Mouse (Mus musculus): ENCODE results near the gene Gnaq.

Gene Gnaq

DNA sequence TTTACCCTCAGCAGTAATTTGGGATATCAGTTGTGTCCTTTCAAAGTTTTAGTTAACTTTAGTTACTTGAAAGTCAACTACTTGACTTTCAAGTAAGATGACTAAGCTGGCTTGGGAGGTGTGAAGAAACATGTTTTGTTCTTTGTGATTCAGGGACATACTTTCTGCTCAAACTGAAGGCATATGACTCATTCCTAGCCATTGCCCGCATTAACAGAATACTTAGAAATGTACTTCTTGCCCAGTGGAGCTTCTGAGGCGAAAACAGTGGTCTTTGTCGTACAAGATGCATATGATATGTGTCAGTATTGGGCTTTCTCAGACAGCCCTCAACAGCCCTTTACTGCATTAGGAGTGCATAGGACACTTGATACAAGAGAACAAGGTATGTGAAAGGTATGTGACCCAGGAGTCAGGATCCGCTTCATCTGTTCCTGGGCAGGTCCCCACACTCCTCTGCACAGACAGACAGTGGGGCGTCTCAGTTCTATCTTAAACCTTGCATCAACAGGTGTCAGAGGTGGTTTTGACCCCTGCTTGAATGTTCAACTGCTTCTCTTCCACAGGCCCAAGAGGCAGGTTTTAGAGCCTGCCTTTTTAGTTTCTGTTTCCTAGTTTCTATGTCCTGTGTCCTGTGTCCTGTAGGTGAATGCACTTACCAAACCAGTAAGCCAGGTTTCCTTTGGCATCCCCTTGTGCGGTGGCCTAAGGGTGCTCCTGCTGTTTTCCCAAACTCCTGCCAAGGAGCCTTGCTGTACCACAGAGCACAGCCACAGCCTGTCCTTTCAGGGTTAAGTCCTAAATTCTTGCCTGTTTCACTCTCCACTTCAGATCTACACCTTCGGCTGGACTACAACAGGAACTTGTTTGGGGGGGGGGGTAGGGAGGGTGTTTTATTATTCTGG lies 72.4 kb downstream of the Gnaq start:
- DNase-seq = peak; percentile 56

GRCm38 (mm10) chr19:16209616-16210015 lies 77.0 kb downstream of the Gnaq start:
- DNase-seq = no peak

- DNase-seq = peak; percentile 87
Measured at GRCm38 (mm10) chr19:16214946-16215345, 82.3 kb downstream of the Gnaq start.

- DNase-seq = no peak
Measured at GRCm38 (mm10) chr19:16215430-16216016, 82.9 kb downstream of the Gnaq start.

- DNase-seq = no peak
Measured at GRCm38 (mm10) chr19:16219978-16220377, 87.3 kb downstream of the Gnaq start.

- no peak for DNase-seq
Measured at GRCm38 (mm10) chr19:16222526-16222925, 89.9 kb downstream of the Gnaq start.

DNA sequence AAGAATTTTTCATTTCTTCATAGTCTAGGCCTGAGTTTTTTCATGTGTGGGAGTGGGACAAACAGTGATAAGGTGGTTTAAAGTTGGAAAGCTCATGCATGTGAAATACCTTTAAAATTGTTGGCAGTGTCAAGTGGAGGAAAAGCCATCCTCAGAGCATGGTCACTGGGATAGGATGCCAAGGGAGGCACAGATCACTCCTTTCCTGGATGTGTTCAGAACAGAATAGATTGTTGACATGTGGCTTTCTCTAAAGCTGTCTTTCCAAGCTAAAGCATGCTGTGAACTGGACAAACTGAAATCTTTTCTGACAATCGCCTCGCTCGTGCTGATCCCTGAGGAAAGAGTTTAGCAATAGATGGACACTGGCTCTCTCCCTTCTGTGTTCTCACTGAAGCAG lies 90.5 kb downstream of the Gnaq start:
- DNase-seq = no peak

GRCm38 (mm10) chr19:16224831-16225230 lies 92.2 kb downstream of the Gnaq start:
- DNase-seq = no peak

DNA sequence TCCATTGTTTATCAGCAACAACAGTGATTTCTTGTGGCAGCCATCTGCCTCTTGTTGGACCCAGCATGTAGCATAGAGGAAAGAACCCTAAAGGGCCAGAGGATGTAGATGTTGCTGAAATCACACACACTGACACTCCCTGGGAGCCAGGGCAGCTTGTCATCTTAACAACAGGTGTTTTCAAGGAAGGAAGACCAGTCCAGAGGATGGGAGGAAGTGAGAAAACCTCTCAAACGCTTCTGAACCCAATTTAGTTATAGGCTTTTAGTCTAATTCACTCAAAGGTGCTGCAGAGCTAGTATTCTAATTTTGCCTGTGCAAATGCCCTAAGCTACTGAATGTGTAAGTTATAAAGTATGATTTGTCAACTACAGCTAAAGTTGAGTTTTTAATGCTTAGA lies 99.0 kb downstream of the Gnaq start:
- no peak for DNase-seq

DNA sequence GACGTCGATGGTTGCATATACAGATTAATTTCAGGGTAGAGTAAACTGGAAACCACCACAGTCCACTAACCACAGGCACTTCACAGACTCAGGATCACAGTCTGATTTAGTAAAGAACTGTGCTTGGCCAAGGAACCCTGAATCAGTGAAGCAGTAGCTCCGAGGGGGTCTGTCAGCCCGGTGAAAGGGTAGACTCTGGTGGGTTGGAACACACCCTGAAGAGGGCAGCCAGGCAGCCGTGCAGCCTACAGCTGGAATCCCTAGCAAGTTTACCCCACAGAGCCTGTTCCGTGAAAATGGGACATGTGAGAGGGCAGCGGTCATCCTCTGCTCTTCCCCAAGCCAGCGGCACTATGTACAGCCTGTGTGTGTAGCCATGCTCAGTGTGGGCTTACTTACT lies 103.0 kb downstream of the Gnaq start:
- no peak for DNase-seq

DNA sequence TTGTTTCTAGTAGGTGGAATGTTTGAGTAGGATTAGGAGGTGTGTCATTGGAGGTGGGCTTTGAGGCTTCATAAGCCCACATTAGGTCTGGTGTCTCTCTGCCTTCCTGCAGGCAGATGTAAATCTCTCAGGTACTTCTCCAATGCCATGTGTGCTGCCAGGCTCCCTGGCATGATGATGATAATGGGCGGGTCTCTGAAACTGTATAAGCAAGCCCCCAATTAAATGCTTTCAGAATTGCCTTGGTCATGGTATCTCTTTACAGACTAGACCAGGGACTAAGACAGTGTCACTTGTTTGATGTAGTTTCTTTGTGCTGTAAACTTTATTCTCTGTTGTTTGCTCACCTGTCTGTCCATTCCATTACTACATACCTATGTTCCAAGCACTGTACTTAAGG lies 104.4 kb downstream of the Gnaq start:
- no peak for DNase-seq

DNA sequence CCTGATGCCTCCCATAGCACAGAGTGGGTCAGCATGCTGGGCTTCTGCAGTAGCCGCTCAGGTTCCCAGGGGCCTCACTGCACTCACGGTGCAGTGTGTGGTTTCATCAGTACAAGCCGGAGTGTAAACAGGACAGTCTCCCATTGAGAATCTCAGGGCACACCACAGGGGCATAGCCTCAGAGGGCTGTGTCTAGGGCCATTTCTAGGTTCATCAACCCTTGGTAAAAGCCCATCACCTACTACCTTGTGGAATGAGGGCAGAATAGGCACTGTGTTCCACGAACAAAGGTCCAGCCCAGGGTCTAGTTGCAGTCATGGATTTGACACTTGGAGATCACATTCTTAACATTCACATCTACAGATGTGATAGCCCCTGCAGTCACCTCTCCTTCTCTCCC lies 105.4 kb downstream of the Gnaq start:
- no peak for DNase-seq

DNA sequence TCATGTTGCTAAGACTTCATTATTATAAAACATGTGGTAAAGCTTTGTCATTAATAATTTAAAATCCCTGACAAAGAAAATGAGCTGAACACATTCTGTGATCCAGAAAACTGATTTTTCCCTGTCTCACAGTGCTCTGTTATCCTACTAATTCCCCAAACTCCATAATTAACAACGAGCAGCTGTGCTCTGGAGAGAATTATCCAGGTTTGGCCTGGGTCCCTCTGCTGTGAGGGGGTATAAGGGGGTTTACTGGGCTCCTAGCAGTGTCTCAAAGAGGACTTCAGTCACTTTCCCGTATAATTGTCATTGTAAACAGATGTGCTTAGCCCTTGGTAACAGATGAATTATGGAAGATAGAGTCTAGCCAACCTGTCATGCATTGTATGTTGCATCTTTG lies 105.9 kb downstream of the Gnaq start:
- DNase-seq = no peak

DNA sequence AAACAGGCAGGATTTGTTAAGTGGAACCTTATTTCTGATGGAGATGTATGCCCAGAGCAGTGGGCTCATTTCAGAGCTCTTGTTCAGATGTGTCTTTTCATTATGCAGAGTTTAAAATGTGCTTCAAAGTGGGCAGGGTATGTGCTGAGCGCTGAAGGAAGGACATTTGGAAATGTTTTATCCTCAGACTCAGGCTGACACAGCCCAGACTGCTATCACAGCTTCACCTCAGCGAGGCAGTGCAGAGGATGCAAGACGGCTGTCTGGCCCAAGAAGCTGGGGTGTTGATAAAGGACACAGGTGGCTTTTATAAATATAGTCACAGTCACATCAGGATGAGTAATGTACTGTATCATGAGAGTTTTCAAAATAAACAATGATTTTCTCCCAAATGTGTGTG lies 110.1 kb downstream of the Gnaq start:
- DNase-seq = no peak

GRCm38 (mm10) chr19:16249025-16249424 lies 116.4 kb downstream of the Gnaq start:
- DNase-seq = no peak

- no peak for DNase-seq
Measured at GRCm38 (mm10) chr19:16250921-16251320, 118.3 kb downstream of the Gnaq start.

DNA sequence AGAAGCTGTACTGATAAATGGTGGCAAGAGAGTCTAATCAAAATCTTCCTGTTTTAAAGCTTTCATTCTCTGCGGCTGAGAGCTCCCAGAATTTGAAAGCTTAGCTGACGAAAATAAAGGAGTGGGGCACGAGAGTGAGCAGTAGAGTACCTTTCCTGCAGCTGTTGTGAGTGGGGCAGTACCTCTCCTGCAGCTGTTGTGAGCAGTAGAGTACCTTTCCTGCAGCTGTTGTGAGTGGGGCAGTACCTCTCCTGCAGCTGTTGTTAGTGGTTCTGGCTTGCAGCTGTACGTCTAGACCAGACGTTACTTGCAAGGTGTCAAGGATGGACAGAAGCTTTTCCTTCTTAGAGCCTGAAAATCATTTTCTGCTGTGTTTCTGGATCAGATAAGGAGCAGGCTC lies 119.2 kb downstream of the Gnaq start:
- no peak for DNase-seq

DNA sequence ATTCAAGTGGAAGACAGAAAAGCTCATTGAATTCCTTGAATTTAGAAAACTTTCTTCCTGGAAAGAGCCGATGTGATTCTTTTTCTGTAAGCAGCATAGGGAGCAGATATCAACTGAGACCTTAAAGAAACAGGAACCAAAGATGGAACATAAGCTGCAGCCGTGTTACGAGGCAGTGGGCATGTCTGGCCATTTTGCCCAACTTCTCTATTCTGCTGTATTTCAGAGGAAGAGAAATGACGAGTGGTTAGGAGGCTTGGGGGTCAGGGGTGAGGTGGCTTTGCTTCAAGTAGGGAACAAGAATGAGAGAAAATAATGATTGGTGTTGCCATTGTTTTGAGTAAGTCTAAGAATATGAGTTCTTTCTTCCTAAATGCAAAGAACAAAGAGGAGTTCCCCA lies 120.1 kb downstream of the Gnaq start:
- DNase-seq = no peak

DNA sequence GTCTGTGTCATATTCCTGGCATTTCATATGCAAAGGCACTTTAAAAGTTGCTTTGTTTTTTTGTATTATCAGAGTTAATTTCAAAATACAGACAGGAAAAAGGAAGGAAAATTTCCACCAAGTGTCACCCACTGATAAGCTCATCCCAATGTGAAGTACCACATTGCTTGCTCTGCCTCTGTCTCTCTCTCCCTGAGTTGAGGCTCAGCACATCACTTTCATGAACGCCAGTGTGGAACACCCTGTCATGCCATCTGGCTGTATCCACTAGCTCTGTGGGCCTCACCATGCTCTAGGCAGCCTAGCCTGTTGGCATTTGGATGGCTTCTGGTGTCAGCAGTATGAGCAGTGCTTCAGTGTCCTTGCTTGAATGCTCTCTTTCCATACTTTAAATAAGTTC lies 122.2 kb downstream of the Gnaq start:
- DNase-seq = no peak

- no peak for DNase-seq
Measured at GRCm38 (mm10) chr19:16255294-16255693, 122.7 kb downstream of the Gnaq start.

- peak; percentile 51 for DNase-seq
Measured at GRCm38 (mm10) chr19:16258766-16259355, 126.2 kb downstream of the Gnaq start.

- DNase-seq = peak; percentile 20
Measured at GRCm38 (mm10) chr19:16259786-16260434, 127.3 kb downstream of the Gnaq start.

DNA sequence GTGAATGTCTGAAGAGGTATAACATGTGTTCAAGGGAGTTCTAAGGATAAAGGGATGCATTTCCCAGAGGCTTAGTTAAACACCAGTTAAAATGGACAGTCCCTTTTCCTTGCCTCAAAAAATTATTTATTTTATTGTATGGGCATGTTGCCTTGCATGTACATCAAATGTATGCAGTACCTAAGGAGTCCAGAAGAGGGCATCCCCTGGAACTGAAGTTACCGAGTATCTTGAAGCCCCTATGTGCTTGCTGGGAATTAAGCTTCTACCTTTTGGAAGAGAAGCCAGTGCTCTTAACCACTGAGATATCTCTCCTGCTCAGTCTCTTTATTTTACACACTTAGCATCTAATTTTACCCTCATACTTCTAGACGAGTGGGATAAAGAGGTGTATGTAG lies 127.8 kb downstream of the Gnaq start:
- no peak for DNase-seq

GRCm38 (mm10) chr19:16260973-16261372 lies 128.3 kb downstream of the Gnaq start:
- DNase-seq = no peak

Data from lung, postnatal 10 days (tissue).